Mouse (Mus musculus): ENCODE measurements around the gene Spsb2.
"Not testable (repeated sequence)": the region's sequence is repeated elsewhere in the genome, so short reads cannot be mapped to it uniquely, and the experiment has no call there.

The Spsb2 gene

DNA sequence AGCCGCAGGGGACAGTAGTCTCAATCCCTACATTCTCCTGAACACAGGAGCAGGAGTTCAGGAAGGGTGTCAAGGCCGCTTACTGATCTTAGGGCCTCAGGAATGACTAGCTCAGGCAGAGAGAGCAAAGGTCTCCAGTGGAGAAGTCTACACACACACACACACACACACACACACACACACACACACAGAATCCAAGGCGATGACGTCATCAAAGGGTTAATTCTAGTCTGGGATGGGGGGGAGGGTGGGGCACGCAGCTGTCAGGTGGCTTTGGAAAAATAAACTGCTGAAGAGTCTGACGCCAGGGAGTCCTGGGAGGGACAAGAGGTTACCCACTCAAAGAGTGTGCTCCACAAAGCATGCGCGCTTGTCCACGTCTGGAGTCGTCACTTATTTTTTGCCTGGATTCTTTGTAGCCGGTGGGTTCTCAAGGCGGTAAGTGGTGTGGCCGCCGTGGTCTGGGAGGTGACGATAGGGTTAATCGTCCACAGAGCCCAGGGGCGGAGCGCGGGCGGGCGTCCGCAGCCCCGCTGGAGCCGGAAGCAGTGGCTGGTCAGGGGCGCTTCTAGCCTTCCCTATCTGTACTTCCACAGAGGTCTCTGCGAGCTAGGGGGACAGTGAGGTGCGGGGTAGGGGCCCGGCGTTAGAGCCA, at the start of gene Spsb2:
Spsb2 (plus strand) TSS at position 304 of the 655 bp plus-strand sequence.
- DNase-seq (ENCODE audit: low read depth, low spot score): peak; percentile 51

DNA sequence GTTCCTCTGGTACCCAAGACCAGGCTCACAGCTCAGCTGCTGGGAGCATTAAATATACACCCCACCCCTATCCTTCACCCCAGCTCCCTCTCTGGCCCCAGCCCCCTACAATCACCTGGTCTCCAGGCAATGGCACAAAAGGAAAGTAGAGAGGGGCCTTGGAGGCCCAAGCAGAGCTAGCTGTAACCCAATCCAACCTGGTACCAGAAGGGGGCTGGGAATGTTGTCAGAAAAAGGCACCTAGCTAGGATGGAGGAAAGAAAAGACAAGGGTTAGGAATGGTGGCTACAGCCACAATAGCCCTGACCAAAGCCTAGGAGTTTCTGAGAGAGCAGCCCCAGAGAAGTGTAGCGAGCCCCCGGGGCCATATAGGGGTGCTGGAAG, 49.6 kb upstream of the Spsb2 start:
- DNase-seq (ENCODE audit: low read depth, low spot score): no peak

DNA sequence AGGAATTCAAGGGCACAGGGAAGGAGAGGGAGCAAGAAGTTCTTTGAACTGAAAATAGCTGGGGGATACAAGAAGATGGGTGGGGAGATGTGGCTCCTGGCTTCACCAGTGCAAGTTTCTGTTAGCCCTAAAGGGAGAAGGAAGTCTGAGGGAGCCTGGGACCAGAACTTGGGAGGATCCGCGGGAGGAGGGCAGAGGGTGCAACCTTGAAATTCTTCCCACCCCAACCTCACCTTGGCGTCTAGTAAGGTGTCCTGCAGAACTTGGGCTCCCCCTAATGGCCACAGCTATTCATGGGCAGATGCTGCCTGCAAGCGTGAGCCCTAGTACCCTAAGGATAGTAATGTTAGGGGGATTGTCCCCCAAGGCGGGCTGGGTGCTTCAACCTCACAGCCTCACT, 49.2 kb upstream of the Spsb2 start:
- peak; percentile 68 for DNase-seq (ENCODE audit: low read depth, low spot score)

DNA sequence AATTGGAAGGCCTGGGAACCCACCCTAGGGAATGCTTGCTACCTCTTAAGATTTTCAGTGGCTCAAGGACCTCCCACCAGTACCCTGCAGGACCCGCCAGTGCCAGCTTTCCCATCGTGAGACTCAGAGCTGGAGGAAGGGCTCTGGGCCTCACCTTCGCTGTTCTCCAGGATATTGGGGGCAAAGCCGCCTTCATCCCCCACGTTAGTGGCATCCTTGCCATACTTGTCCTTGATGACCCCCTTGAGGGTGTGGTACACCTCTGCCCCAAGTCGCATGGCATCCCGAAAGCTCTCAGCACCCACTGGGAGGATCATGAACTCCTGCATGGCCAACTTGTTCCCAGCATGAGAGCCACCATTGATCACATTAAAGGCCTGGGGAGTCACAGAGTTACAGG, 42.5 kb upstream of the Spsb2 start:
- DNase-seq (ENCODE audit: low read depth, low spot score): no peak

DNA sequence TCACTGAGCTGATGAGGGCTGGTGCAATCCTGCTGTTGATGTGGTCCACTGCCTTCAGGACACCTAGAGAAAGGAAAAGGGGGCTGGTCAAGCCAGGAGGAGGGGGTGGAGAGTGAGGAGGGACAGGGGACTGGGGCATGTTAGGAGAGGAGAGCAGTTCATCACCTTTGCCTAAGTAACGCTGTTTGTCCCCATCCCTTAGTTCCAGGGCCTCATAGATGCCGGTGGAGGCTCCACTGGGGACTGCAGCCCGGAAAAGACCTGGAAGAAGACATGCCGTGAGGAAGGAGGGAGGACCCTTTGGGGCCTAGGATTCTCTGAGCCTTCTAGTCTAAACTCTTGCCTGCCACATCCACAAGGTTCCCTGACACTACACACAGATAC, 40.9 kb upstream of the Spsb2 start:
- DNase-seq (ENCODE audit: low read depth, low spot score): no peak

DNA sequence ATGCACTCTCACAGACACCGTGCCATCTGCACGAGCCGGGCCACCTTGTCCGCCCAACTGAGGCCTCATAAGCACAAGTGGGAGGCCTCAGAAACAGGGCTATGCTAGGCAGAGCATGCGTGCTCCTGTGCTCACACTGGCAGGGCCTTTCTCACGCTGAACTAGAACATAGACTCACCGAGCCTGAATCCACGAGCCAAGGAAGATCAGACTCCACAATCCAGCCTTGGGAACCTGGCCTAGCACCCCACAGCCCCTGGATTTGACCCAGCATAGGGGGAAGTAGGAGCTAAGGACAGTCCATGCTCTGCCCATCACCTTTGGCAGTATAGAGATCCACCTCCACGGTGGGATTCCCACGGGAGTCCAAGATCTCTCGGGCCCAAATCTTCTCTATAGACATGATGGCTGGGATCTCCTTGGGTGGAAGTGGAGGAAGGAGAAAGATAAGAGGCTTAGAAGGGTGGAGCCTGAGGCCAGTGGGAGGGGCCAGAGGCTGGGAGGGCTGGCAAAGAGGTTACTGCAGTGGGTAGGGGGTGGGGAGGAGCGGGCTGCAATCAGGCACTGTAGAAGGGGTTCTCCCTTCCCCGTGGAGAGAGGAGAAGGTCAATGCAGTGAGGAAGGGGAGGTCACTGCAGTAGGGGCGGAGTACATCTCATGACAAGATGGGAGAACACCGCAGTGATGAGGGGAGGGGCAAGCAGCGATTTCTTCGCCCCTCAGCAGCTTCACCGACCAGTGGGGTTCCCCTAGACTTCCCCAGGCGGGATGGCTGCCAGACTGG, 40.3 kb upstream of the Spsb2 start:
- no peak for DNase-seq (ENCODE audit: low read depth, low spot score)

DNA sequence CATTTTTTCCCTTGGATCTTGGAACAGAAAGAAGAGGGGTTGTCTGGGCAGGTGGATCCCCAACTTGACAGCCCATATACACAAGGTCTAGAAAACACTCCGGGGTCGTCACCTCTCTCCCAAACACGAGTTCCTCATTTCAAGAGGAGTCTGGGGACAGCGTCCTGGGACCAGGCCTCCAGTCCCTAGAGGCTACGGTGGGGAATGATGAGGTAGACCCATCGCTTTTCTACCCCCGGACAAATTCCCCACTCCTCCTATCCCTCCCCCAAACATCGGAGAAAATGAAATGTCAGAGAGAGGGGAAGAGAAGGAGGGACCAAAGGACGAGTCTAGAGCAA, 39.8 kb upstream of the Spsb2 start:
- DNase-seq (ENCODE audit: low read depth, low spot score): no peak

DNA sequence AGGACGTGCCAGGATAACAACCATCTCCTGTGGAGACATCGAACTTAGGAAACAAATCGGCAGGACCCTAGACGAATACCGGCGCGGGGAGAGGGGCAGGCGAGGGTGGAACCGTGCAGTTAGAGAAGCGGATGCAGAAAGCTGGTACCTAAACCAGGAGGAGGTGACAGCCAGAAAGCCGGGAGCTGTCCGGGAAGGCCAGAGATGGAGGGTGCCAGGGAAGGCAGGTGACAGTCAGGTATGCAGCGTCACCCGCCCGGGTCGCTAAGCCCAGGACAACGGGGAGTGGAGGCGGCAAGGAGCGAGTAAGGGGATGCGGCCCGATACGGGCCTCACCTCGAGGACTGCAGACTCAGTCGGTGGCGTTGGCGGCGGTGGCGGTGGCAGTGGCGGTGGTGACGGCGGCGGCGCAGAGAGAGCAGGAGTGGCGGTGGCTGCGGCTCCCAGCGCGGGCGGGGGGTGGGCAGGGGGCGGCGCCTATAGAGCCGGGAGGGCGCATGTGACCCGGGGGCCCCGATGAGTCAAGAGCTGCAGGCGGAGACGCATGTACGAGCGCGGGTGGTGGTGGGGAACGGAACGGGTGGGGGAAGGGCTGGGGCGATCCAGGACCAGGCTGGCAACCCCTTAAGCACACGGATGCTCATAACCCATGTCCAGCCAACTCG, 39.2 kb upstream of the Spsb2 start, which contains the start of gene Eno2:
Eno2 (minus strand) TSS at position 573 of the 665 bp plus-strand sequence.
- no peak for DNase-seq (ENCODE audit: low read depth, low spot score)

DNA sequence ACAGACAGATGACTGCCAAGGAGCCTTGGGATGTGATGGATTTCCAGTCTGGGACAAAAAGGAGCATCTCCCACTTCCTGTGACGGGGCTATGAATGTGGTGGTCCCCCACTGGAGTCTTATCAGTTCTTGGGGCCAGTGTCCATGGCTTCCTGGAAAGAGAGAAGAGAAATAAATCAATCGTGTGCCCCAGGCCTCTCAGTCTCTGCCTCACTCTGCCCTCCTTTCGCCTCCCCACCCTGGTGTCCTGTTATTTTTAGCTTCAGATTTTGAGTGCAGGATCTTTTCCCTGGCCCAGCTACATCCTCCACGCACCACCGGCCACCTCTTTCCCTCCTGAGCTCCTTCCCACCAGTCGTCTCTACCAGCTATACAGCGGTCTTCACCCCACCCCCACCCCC, 38.4 kb upstream of the Spsb2 start:
- DNase-seq (ENCODE audit: low read depth, low spot score): no peak

DNA sequence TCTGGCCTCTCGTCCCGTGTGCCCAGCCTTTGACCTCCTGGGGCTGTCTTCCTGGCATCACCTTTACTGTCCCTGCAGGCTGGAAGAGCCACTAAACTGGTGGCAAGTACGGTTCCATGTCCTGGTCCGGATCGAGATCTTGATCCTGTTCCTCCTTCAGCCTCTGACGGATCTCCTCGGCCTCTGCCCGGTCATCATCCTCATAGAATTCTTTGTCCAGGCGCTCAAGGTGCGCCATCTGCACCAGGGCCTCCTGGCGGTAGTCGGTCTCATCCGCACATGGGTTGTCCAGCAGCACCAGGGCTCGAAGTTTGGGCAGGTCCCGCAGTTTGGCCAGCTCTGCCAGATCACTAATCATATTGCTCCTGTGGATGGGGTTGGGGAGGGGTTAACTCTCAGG, 38.0 kb upstream of the Spsb2 start:
- no peak for DNase-seq (ENCODE audit: low read depth, low spot score)

DNA sequence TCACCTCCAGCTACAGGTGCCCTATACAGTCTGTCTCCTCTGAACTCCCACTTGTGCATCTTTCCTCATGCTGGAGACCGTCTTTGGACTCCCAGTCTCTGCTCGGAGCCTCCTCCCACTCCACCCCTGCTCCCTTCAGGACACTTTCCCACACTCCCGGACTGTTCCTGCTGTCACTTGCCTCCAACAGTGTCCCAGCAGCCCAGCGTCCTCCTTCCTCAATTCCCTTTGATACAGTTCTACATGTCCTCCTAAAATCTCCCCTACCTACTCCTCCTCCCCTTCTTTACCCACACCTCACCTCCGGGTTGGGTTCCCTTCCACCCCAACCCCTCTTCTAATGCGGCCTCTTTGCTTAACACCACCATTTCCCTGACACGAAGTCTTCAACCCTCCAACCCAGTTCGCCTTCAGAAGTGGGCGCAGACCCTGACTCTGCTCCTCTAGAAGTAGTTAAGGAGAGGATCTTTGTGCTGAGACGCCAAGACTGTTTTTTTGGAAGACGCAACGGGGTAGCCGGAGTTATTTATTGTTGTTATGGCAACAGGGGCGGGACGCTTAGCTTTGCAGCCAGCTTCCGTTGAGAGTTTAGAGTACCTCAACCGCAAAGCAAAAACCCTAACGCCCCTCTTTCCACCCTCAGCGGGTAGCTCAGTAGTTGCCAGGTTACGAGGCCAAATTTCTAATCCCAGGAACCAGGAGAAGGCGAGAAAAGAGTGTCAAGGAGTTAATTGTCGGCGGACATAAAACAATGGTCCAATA, 29.1 kb upstream of the Spsb2 start, which contains the start of gene Lrrc23:
Lrrc23 (minus strand) TSS at position 506 of the 762 bp plus-strand sequence.
- DNase-seq (ENCODE audit: low read depth, low spot score): no peak

DNA sequence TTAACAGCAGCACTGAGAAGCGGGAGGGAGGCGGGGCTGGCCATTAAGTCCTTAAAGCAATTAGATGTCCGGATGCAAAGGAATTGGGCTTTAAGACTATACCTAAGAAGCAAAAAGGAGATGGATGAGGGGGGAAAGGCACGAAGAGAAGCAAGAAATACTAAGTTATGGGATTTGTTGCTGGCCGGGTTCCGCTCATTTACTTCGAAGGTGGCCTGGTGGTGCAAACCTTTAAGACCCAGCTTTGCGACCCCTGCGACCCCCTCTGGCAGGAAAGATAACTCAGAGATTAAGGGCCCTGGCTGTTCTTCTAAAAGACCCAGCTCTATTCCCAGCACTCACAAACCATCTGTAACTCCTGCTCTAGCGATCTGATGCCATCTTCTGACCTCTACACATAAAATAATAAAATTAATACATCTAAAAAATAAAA, 28.5 kb upstream of the Spsb2 start:
- no peak for DNase-seq (ENCODE audit: low read depth, low spot score)

DNA sequence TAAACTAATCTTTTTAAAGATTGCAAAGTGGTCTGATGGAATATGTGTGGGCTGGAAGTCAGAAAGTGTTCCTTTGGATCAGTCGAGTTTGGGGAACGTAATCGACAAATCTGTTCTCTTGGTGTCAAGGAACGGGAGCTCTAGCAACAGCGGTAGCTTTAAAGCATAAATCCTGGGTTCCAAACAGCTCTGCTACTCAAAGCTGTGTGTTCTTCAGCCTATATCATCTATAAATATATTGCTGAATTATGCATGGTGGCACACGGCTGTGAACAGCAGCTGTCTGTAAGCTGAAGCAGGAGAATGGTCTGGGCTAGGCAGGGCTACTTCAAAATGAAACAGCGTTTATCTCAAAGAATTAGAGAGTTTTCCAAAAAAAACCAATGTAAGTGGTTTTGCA, 27.5 kb upstream of the Spsb2 start:
- no peak for DNase-seq (ENCODE audit: low read depth, low spot score)

DNA sequence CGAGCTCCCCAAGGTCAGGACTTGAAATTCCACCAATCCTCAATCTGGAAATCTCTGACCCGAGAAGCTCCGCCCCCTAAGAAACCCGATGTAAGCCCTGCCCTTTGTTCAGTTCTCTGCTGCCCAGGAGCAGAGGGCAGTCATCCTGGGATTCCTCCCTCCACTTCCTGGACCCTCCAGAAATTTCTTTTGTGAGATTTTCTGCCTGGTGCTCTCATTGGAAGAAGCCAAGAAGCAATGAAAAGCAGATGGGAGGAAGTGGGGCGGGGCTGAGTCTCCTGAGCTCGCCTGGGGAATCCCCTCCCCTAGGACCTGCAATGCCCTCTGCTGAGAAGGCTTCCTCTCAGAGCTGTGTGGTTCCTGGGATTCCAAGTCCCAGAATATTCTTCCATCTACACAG, 26.0 kb upstream of the Spsb2 start:
- no peak for DNase-seq (ENCODE audit: low read depth, low spot score)

DNA sequence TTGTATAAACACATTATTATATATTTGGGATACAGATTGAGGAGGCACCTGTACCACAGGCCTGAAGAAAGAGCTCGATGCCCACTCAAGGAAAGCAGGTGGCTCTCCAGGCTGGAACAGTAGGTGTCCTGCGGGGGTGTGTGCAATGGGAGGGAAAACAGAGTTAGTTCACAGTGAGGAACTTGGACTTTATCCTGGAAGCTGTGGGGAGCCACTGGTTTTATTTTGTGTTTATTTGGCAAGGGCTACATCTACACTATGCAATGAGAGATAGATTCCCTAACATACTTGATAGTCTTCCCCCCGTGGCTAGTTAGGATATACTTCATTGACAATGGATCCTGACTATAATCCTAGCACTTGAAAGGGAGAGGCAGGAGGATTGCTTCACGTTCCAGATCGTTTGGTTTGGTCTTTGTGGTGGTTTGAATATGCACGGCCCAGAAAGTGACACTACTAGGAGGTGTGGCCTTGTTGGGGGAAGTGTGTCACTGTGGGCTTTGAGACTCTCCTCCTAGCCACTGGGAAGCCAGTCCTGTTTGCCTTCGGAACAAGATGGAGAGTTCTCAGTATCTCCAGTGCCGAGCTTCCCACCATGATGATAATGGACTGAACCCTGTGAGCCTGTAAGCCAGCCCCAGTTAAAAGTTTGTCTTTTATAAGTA, 21.6 kb upstream of the Spsb2 start:
- no peak for DNase-seq (ENCODE audit: low read depth, low spot score)

DNA sequence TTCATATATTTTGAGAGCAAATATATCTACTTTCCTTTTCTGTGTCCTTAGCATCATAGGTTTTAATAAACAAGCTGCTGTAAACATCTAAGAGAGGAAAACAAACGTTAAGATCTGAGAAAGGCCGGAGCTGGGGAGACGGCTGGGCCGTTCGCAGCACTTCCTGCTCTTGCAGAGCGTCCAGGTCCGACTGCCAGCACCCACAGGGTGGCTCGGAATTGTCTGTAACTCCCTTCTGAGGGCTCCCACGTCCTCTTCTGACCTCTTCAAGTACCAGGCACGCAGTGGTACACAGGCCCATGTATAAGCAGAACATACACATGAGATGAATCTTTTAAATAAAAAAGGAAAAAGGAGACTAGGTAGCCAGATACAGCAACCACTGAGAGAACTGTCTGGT, 20.7 kb upstream of the Spsb2 start:
- DNase-seq (ENCODE audit: low read depth, low spot score): no peak

DNA sequence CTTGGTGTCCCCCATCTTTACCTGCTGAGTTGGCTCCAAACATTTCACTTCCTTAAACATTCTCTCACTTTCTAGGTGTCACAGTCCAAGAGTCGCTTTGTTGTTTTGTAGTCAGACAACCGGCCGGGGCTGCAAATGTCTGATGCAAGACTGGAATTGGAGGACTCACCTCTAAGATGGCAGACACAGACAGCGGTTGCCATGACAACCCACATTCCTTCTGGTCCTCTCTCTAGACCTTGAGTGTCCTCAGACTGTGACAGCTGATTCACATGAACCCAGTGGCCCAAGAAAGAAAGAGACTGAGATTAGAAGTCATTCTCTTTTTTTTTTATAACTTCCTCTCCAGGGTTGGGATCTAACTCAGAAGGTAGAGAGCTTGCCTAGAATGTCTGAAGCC, 18.9 kb upstream of the Spsb2 start:
- DNase-seq (ENCODE audit: low read depth, low spot score): no peak

DNA sequence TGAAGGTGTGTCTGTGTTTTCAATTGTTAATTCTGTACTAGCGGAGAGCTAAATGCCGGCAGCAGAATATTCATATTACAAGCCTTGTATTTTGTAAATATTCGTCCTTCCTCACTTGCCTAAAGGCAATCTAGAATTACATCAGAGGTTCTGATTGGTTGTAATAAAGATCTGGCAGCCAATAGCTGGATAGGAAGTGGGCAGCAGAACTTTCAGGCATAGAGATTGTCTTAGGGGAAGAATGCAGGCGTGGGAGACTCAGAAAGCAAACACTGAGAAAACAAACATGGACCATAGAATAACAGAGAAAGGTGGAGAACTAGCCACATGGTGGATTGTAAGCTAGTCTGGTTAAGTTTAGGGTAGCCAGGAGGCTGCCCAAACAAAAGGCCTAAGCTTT, 18.3 kb upstream of the Spsb2 start:
- no peak for DNase-seq (ENCODE audit: low read depth, low spot score)

DNA sequence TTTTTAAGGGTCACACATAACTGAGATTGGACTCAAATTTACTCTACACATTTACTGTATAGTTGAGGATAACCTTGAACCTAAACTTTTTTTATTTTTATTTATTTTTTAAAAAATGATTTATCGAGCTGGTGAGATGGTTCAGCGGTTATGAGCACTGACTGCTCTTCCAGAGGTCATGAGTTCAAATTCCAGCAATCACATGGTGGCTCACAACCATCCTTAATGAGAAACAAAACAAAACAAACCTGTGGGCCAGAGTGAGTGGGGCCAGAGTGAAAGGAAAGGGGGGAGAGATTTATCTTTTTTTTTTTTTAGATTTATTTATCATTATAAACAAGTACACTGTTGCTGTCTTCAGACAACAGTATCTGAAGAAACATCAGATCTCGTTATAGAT, 16.6 kb upstream of the Spsb2 start:
- DNase-seq (ENCODE audit: low read depth, low spot score): no peak

DNA sequence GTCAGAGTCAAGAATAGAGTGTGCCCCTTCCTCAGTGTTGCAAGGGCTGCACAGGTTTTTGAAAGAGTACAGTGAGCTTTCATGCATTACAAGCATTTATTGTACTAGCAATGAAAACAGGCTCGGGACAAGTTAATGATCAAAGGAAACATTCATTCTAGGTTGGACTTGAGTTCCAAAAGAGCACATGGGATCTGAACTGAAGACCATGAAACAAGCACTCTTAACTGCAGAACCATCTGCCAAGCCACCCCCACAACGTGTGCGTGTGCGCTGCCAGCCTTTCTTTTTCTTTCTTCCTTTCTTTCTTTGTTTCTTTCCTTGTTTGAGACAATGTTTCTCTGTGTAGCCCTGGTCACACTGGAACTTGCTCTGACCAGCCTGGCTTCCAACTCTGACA, 12.7 kb upstream of the Spsb2 start:
- no peak for DNase-seq (ENCODE audit: low read depth, low spot score)

DNA sequence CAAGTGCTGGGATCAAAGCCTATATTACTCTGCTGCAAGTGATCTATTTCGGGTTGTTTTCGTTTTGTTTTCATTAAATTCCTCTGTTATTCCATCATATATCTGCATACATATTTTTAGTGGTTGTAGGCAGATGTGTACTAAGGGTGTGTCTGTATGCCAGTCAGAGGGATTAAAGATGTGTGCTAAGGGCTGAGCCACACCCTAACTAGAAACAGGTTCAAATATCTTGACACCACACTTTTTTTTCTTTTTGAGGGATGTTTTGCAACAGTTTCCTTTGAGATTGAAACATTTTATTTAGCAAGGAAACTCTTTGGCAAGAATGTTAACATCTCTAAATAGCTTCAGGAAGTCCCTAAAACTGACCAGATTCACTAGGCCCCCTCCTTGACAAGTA, 12.3 kb upstream of the Spsb2 start:
- no peak for DNase-seq (ENCODE audit: low read depth, low spot score)

DNA sequence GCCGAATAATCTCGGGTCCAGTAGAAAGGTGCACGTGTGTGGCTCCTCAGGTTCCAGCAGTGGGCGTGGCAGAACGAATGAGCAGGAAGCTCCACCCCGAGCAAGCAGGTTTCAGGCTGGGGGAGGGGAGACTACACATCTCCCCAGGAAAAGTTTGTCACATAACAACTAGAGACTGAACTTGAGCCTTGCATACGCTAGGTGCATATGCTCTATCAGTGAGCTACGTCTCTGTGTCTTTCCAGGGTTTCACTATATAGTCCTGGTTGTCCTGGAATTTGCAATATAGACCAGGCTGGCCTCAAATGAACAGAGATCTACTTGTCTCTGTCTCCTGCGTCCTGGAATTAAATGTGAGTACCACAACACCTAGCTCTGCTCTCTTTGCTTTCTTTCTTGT, 6.1 kb upstream of the Spsb2 start:
- not testable (repeated sequence) for DNase-seq (ENCODE audit: low read depth, low spot score)
